Mouse (Mus musculus): ENCODE results near the gene Ccdc120. TPM values are rescaled to one million over a fixed set of nuclear protein-coding genes. Genes with fewer than 3 reads are reported as not detected.

Gene Ccdc120
- polyA plus RNA-seq (2014; fragmentation: Illumina TruSeq; extraction: RNeasy Lipid Tissue Mini Kit (QIAGEN cat#74804); ENCODE audit: low read depth, low replicate concordance), result 2.9 TPM

DNA sequence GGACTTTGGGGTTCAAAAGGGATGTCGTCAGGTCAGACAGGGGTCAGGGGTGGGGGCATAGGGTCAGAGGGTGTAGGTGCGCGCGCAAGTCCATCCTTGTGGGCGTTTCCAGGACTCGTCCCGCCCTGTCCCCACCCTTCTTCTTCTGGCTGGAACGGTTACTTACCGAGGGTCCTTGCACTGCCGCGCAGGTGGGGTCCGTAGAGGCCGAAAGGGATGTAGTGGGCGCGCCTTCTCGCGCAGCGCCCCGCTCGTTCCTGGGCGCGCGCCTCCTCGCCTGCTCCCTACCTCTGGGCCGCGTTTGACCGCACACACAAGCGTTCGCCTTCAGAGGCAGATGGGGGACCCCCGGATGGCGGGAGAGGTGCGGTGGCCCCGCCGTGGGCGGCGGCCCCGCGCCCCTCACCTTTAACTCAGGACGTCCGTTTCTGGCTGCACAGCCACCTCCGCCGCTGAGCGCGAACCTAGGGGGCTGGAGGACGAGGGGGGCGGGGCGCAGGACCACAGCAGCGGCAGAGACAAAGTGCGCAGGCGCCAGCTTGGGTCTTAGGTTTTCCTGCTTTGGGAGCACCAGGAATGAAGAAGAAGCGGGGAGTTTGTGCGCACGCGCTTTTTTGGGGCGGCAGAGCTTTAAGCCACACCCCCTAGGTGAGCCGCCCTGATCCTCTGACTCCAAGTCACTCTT lies at the start of gene Ccdc120:
Gene Ccdc120, minus strand, starts transcription at position 474 of the 685 bp plus-strand sequence.

DNA sequence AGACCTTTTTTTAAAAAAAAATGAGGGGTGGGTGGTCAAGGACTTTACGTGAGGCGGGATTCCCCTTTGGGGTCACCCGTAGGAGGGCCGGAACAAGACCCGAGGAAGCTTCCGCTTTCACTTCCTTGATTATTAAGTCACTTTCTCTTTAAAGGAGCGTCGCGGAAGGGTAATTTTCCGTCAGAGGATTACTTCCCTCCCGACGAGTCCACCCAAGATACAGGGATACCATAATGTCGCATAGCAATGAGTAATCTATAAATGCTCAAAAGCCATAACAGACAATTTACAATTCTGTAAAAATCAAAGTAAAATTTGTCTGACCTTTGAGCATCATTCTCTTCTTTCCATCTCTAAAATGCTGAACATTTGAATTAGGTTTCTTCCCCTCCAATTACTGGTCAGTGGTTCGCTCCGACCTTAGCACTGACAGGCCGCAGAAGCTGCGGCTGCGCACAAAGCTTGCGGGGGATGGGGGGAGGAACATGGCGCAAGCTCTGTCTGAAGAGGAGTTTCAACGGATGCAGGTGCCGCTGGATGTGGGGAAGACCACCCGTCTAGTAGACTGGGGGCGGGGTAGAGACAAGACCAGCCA lies 38.9 kb upstream of the Ccdc120 start, which contains the start of gene Gripap1:
Gene Gripap1, plus strand, starts transcription at position 224 of the 595 bp plus-strand sequence.

DNA sequence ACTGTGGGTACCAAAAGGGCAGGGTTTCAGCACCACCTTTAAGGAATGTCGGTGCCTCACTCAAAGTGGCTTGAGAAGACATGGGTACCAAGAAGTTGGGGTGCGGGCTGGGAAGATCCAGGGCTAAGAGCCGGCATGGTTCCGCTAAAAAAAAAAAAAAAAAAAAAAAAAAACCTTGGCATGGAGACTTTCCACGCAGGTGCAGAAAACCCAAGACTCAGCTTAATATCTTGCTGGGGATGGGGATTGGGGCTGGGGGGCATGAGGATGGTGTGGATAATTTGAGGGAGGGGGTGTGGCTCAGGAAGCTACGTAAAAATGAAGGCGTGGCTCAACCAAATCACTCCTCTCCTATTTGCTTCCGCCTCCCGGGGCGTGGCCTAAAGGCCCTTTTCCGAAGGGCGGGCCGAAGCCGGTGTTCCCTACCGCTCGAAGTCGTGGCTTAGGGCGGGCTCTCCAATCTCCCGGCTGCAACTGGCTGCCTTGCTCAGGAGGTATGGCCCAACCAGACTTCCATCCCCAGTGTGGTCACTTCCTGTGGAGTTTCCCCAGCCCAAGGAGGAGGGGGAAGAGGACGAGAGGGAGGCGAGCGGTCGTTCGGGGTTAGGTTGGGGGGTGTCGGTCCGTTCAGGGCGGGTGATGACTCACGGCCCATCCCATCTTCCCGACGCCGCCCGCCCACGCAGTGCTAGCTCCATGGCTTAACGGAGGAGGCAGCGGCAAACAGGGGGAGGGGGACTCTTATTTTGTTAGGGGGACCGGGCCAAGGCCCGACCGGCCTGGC lies 11.6 kb upstream of the Ccdc120 start, which contains the start of gene Tfe3:
Gene Tfe3, plus strand, starts transcription at position 424 of the 784 bp plus-strand sequence.

DNA sequence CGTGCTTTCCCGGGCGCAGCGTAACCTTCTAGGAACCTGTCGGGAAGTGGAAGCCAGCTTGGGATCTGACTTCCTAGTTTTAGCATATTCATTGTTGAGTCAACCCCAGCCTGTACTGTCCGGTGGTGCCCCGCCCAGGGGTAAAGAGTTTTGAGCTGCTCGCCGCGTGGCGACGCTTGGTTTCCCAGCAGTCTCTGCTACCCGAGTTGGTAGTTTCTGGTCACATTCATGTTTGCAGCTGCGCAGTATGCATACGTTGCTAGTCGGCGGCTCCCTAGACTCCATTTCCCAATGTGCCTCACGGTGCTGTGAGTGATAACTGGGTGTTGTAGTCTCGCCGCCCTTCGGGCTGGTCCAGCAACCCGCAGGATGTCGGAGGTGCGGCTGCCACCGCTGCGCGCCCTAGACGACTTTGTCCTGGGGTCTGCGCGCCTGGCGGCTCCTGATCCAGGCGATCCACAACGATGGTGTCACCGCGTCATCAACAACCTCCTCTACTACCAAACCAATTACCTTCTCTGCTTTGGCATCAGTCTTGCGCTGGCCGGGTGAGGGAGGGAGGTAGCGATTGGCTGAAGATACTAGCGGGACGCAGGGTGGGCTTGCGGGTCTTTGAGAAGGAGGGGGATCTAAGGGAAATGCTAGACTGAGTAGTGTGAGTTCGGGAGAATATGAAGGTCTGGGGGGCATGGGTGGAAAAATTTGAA lies 22.3 kb downstream of the Ccdc120 start, which contains the start of gene Praf2:
Gene Praf2, plus strand, starts transcription at position 225 of the 707 bp plus-strand sequence.

DNA sequence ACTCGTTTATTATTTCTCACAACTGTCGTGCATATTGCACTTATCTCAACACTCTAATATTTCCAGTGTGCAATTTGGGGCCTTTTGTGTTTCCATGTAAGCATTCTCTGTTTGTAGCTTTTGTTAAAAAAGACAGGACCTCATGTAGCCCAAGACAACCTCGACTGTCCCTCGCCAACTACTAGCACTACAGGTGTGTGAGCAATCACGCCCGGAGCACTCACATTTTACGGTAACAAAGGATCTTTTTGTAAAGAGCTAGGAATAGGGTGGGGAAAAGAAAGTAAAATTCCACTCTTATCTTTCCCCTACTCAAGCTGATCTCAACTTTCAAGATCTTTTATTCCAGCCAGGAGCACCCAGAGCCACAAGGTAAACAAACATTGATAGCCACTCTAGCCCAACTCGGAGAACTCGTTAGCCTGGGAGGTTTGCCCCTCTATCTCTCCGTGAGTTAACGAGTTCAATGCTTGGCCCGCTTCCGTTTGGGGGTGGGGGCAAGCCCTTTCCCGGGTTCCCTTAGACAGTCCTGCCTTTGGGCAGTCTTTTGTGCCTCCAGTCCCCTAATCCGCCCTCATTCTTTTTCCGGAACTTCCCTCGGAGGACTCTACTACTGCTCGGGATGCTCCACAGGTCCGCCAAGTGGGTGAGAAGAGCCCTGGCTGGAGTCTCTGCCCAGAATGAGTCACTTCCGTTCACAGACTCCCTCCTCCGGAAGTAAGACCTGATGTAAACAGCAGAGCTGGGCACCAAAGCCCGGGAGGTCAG lies 29.0 kb downstream of the Ccdc120 start, which contains the start of gene Gm45208:
Gene Gm45208, plus strand, starts transcription at position 732 of the 768 bp plus-strand sequence.

DNA sequence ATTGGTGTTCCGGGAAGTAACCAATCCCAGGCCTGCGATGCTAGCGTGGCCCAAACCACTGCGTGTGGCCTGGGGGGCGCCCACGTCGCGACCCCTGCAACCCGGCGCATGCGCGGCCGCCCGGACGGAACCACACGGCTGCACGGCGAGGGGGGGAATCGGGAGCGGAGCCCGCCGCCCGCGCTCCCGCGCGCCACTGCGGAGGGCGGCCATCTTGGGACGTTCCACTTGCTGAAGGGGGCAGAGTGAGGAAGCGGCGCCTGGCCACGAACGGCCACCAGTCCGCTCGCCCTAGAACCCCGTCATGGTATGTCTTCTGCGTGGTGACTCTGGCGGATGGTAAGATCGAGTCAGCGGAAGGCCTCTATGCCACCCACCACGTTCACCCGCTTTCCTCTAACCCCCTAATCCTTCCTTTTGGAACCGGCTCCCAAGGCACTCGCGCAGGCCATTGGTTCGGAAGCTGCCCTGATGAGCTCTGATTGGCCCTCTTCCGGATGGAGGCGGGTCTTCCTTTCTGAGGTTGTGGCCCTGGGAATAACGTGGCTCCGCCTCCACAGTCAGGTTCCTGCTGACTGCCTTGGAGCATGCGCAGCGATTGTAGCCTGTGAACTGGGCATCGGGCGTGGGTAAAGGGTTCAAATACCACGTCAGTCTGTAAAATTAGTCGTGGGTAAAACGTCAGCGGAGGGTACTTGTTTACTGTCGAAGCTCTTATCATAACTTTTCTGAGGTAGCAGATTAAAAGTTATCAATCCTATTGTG lies 36.4 kb downstream of the Ccdc120 start, which contains the start of gene Wdr45:
Gene Wdr45, plus strand, starts transcription at position 199 of the 765 bp plus-strand sequence.

DNA sequence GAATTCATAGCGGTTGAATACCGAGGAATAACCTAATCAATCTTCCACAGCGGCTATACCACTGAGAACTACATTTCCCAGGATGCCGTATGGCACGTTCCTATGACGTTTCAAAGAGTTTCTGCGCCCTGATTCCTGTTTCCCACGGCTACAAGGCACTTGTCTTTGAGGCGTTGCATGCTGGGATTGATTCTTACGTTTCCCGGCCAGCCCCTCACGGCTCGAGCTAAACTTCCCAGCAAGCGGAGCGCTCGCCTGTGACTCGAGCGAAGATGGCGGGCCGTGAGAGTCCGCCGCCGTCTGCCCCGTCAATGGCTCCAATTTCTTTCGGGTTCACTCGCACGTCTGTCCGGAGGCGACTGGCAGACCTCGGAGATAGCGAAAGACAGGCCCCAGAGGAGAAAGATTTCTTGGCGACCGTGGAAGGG lies 53.7 kb downstream of the Ccdc120 start, which contains the start of gene Gpkow:
Gene Gpkow, plus strand, starts transcription at position 178 of the 428 bp plus-strand sequence.

Other genes starting within 250 kb of the Ccdc120 start
- gene Foxp3, start 177.3 kb downstream of the Ccdc120 start, polyA plus RNA-seq (2014; fragmentation: Illumina TruSeq; extraction: RNeasy Lipid Tissue Mini Kit (QIAGEN cat#74804); ENCODE audit: low read depth, low replicate concordance), result not detected
- 0.12 TPM for gene Ppp1r3f, start 176.6 kb downstream of the Ccdc120 start, polyA plus RNA-seq (2014; fragmentation: Illumina TruSeq; extraction: RNeasy Lipid Tissue Mini Kit (QIAGEN cat#74804); ENCODE audit: low read depth, low replicate concordance)
- 3.6 TPM for gene Ccdc22, start 145.4 kb downstream of the Ccdc120 start, polyA plus RNA-seq (2014; fragmentation: Illumina TruSeq; extraction: RNeasy Lipid Tissue Mini Kit (QIAGEN cat#74804); ENCODE audit: low read depth, low replicate concordance)
- gene Cacna1f, start 143.8 kb downstream of the Ccdc120 start, polyA plus RNA-seq (2014; fragmentation: Illumina TruSeq; extraction: RNeasy Lipid Tissue Mini Kit (QIAGEN cat#74804); ENCODE audit: low read depth, low replicate concordance), result not detected
- gene Syp, start 112.4 kb downstream of the Ccdc120 start, polyA plus RNA-seq (2014; fragmentation: Illumina TruSeq; extraction: RNeasy Lipid Tissue Mini Kit (QIAGEN cat#74804); ENCODE audit: low read depth, low replicate concordance), result 2.7 TPM
- gene Prickle3, start 93.6 kb downstream of the Ccdc120 start, polyA plus RNA-seq (2014; fragmentation: Illumina TruSeq; extraction: RNeasy Lipid Tissue Mini Kit (QIAGEN cat#74804); ENCODE audit: low read depth, low replicate concordance), result 2.5 TPM
- 24.5 TPM for gene Plp2, start 79.5 kb downstream of the Ccdc120 start, polyA plus RNA-seq (2014; fragmentation: Illumina TruSeq; extraction: RNeasy Lipid Tissue Mini Kit (QIAGEN cat#74804); ENCODE audit: low read depth, low replicate concordance)
- gene Magix, start 69.7 kb downstream of the Ccdc120 start, polyA plus RNA-seq (2014; fragmentation: Illumina TruSeq; extraction: RNeasy Lipid Tissue Mini Kit (QIAGEN cat#74804); ENCODE audit: low read depth, low replicate concordance), result 4.0 TPM
- gene Gpkow, start 53.8 kb downstream of the Ccdc120 start, polyA plus RNA-seq (2014; fragmentation: Illumina TruSeq; extraction: RNeasy Lipid Tissue Mini Kit (QIAGEN cat#74804); ENCODE audit: low read depth, low replicate concordance), result 39.1 TPM
- 9.5 TPM for gene Wdr45, start 36.6 kb downstream of the Ccdc120 start, polyA plus RNA-seq (2014; fragmentation: Illumina TruSeq; extraction: RNeasy Lipid Tissue Mini Kit (QIAGEN cat#74804); ENCODE audit: low read depth, low replicate concordance)
- gene Gm45208, start 28.7 kb downstream of the Ccdc120 start, polyA plus RNA-seq (2014; fragmentation: Illumina TruSeq; extraction: RNeasy Lipid Tissue Mini Kit (QIAGEN cat#74804); ENCODE audit: low read depth, low replicate concordance), result not detected
- 13.1 TPM for gene Praf2, start 22.5 kb downstream of the Ccdc120 start, polyA plus RNA-seq (2014; fragmentation: Illumina TruSeq; extraction: RNeasy Lipid Tissue Mini Kit (QIAGEN cat#74804); ENCODE audit: low read depth, low replicate concordance)
- gene Tfe3, start 11.7 kb upstream of the Ccdc120 start, polyA plus RNA-seq (2014; fragmentation: Illumina TruSeq; extraction: RNeasy Lipid Tissue Mini Kit (QIAGEN cat#74804); ENCODE audit: low read depth, low replicate concordance), result 4.9 TPM
- gene Gripap1, start 38.9 kb upstream of the Ccdc120 start, polyA plus RNA-seq (2014; fragmentation: Illumina TruSeq; extraction: RNeasy Lipid Tissue Mini Kit (QIAGEN cat#74804); ENCODE audit: low read depth, low replicate concordance), result 15.7 TPM
- gene Kcnd1, start 71.4 kb upstream of the Ccdc120 start, polyA plus RNA-seq (2014; fragmentation: Illumina TruSeq; extraction: RNeasy Lipid Tissue Mini Kit (QIAGEN cat#74804); ENCODE audit: low read depth, low replicate concordance), result not detected
- gene Otud5, start 90.5 kb upstream of the Ccdc120 start, polyA plus RNA-seq (2014; fragmentation: Illumina TruSeq; extraction: RNeasy Lipid Tissue Mini Kit (QIAGEN cat#74804); ENCODE audit: low read depth, low replicate concordance), result 22.2 TPM
- gene Pim2, start 127.4 kb upstream of the Ccdc120 start, polyA plus RNA-seq (2014; fragmentation: Illumina TruSeq; extraction: RNeasy Lipid Tissue Mini Kit (QIAGEN cat#74804); ENCODE audit: low read depth, low replicate concordance), result 5.3 TPM
- gene Slc35a2, start 133.1 kb upstream of the Ccdc120 start, polyA plus RNA-seq (2014; fragmentation: Illumina TruSeq; extraction: RNeasy Lipid Tissue Mini Kit (QIAGEN cat#74804); ENCODE audit: low read depth, low replicate concordance), result 6.8 TPM
- gene Pqbp1, start 148.4 kb upstream of the Ccdc120 start, polyA plus RNA-seq (2014; fragmentation: Illumina TruSeq; extraction: RNeasy Lipid Tissue Mini Kit (QIAGEN cat#74804); ENCODE audit: low read depth, low replicate concordance), result 13.5 TPM
- gene Timm17b, start 148.5 kb upstream of the Ccdc120 start, polyA plus RNA-seq (2014; fragmentation: Illumina TruSeq; extraction: RNeasy Lipid Tissue Mini Kit (QIAGEN cat#74804); ENCODE audit: low read depth, low replicate concordance), result 3.1 TPM
- gene Gm10491, start 156.9 kb upstream of the Ccdc120 start, polyA plus RNA-seq (2014; fragmentation: Illumina TruSeq; extraction: RNeasy Lipid Tissue Mini Kit (QIAGEN cat#74804); ENCODE audit: low read depth, low replicate concordance), result not detected
- not detected for gene Gm10490, start 158.6 kb upstream of the Ccdc120 start, polyA plus RNA-seq (2014; fragmentation: Illumina TruSeq; extraction: RNeasy Lipid Tissue Mini Kit (QIAGEN cat#74804); ENCODE audit: low read depth, low replicate concordance)
- gene Pcsk1n, start 168.9 kb upstream of the Ccdc120 start, polyA plus RNA-seq (2014; fragmentation: Illumina TruSeq; extraction: RNeasy Lipid Tissue Mini Kit (QIAGEN cat#74804); ENCODE audit: low read depth, low replicate concordance), result not detected
- gene Eras, start 177.7 kb upstream of the Ccdc120 start, polyA plus RNA-seq (2014; fragmentation: Illumina TruSeq; extraction: RNeasy Lipid Tissue Mini Kit (QIAGEN cat#74804); ENCODE audit: low read depth, low replicate concordance), result not detected
- 6.0 TPM for gene Hdac6, start 197.0 kb upstream of the Ccdc120 start, polyA plus RNA-seq (2014; fragmentation: Illumina TruSeq; extraction: RNeasy Lipid Tissue Mini Kit (QIAGEN cat#74804); ENCODE audit: low read depth, low replicate concordance)
- not detected for gene Gata1, start 227.2 kb upstream of the Ccdc120 start, polyA plus RNA-seq (2014; fragmentation: Illumina TruSeq; extraction: RNeasy Lipid Tissue Mini Kit (QIAGEN cat#74804); ENCODE audit: low read depth, low replicate concordance)

Data from kidney, adult 10 weeks (tissue).